Mouse (Mus musculus) lung, postnatal 10 days (tissue): ENCODE measurements around the gene Olfr1487.
"Not testable (repeated sequence)": the region's sequence is repeated elsewhere in the genome, so short reads cannot be mapped to it uniquely, and the experiment has no call there.

Source experiments
- DNase-seq: peaks from one replicate; pipeline ENCODE4 v3.0.0; 2021

Gene Olfr1487

GRCm38 (mm10) chr19:13617075-13617474, at the start of gene Olfr1487:
TSS of gene Olfr1487 (plus strand) at chr19:13617375.
- DNase-seq = not testable (repeated sequence)

- DNase-seq = no peak
Observed at GRCm38 (mm10) chr19:13583211-13583610, 34.0 kb upstream of the Olfr1487 start, which contains the start of gene Olfr1484. TSS of gene Olfr1484 (plus strand) at chr19:13583511.

GRCm38 (mm10) chr19:13631321-13631720, 14.1 kb downstream of the Olfr1487 start, which contains the start of gene Olfr1489:
TSS of gene Olfr1489 (plus strand) at chr19:13631621.
- no peak for DNase-seq

GRCm38 (mm10) chr19:13650791-13651190, 33.6 kb downstream of the Olfr1487 start, which contains the start of gene Olfr1490:
TSS of gene Olfr1490 (plus strand) at chr19:13651091.
- no peak for DNase-seq
